Mouse (Mus musculus) olfactory bulb, adult 2 months (tissue): Measurements from ENCODE around the gene Adgrd1. TPM values are rescaled to one million over a fixed set of nuclear protein-coding genes. Genes with fewer than 3 reads are reported as not detected.
A peak's percentile ranks its signal among the peaks of the same experiment; 100 is the strongest.

Source experiments
- H3K27ac ChIP-seq: fragments of 200-500 bp; 2 replicates; pipeline ENCODE4 v1.5.1; 2012; ENCODE audit warnings: low read depth, low read length; ENCODE audit not compliant: insufficient read depth
- H3K4me1 ChIP-seq: fragments of 200-500 bp; 2 replicates; pipeline ENCODE4 v1.6.1; 2012; ENCODE audit warnings: low read length; ENCODE audit not compliant: control insufficient read depth, insufficient read depth
- H3K4me3 ChIP-seq: fragments of 200-500 bp; 2 replicates; pipeline ENCODE4 v1.5.1; 2012; ENCODE audit warnings: mild to moderate bottlenecking, low read depth, low read length, moderate library complexity; ENCODE audit not compliant: insufficient read depth
- CTCF ChIP-seq: fragments of 200-500 bp; IDR thresholded peaks from 2 replicates; pipeline ENCODE4 v1.5.1; 2012; ENCODE audit warnings: low read depth, mild to moderate bottlenecking, low read length, moderate library complexity; ENCODE audit not compliant: insufficient read depth
- POLR2A ChIP-seq: fragments of 200-500 bp; IDR thresholded peaks from 2 replicates; pipeline ENCODE4 v1.6.1; 2012; ENCODE audit warnings: mild to moderate bottlenecking, low read depth, low read length, moderate library complexity; ENCODE audit not compliant: insufficient read depth
- WGBS: fragments of 180-500 bp; shearing (Covaris S2); methylation state at CpG from one replicate; pipeline ENCODE4 v1.1.7; 2018; 5-methylcytosine and 5-hydroxymethylcytosine counted together
- polyA plus RNA-seq: library from polyadenylated mRNA; stranded (reverse); fragments of >200 nt; gene quantifications from 2 replicates; pipeline ENCODE4 v1.2.4, GENCODE M21; 2012; ENCODE audit warnings: low replicate concordance; ENCODE audit not compliant: missing spikeins, insufficient read depth, insufficient read length

The Adgrd1 gene
- polyA plus RNA-seq, 1 experiment: not detected

DNA sequence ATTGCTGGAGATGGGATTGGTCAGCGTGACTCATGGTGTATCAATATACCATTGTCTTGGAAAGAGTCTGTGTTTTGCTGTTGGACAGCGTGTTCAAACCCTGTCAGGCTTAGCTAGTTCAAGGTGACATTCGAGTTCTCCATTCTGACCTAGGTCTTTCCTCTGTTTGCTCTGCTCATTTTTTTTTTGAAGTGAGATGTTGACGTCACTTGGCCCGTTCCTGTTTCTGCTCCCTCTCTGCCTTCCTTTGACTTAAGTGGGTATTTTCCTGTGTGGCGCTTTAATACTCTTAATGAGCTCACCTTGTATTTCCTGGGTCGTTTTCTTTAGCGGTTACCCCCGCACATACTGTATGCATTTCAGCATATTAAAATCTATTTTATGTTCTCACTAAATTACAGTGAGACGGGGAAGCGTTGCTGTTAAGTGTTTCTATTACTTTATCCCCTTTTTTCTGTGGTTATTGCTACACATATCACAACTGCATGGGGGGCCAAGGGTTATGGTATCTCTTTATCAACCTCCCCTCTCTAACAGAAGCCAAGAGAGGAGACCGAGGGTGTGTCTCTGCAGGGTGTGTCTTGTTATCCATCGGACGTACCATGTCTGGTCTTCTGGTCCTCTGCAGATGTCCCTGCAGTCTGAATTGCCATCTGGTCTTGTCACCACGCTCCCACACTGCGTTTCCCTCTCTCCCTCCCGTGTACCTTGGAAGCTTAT is 83.6 kb downstream of the Adgrd1 start:
- no peak for TF ChIP-seq POLR2A
- no peak for TF ChIP-seq CTCF
- H3K27ac ChIP-seq: no peak overlapping the region
- H3K4me3 ChIP-seq: no peak overlapping the region
- peaks cover 15% of the 10 kb centered on the region for H3K4me1 ChIP-seq
- WGBS: 86% methylated on average over 17 of the region's 17 CpGs

DNA sequence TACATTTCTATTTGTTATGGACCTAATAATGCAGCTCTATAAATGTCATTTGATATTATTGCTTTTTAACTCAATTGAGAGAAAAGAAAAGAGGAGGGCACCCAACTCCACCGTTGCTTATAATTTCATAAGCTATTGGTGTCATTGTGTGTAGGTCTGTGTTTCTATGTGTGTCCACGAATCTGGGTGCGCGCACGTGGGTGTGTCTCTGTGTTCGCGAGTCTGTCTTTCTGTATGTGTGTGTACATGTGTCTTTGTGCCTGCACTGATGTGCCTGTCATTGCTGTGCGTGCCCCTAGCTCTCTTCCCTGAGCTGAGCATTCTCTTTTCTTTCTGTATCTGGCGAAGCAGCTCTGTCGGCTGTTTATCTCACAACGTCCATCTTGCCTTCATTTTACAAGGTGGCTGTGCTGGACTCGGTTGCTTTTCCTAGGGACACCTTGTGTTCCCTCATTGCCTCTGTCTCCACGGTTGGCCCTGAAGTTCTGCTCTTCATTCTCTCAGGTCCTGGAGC is 84.2 kb downstream of the Adgrd1 start:
- no peak overlapping the region for H3K4me3 ChIP-seq
- no peak overlapping the region for H3K27ac ChIP-seq
- no peak for TF ChIP-seq POLR2A
- no peak for TF ChIP-seq CTCF
- WGBS: 91% methylated on average over 13 of the region's 13 CpGs
- H3K4me1 ChIP-seq: peaks cover 15% of the 10 kb centered on the region

DNA sequence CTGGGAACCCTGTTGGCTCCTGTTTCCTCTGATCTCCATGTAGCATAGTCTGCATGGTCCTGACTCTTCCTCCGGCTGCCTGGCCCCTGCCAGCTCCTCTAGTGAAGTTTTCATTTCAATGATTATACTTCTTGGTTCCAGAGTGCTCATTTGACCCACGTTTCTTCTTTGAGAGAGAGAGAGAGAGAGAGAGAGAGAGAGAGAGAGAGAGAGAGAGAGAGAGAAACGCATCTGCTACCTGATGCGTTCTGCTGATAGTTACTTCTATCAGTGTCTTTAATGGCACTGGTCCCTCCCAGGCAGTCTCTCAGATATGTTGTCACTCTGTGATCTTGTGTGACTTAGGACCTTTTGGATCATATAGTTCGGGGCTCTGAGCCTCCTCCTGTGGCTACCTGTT is 84.9 kb downstream of the Adgrd1 start:
- no peak for TF ChIP-seq POLR2A
- no peak for TF ChIP-seq CTCF
- Histone ChIP-seq H3K27ac (no peak overlapping the region), H3K4me1 (peaks cover 15% of the 10 kb centered on the region), H3K4me3 (no peak overlapping the region)
- 83% methylated on average over 5 of the region's 5 CpGs for WGBS

DNA sequence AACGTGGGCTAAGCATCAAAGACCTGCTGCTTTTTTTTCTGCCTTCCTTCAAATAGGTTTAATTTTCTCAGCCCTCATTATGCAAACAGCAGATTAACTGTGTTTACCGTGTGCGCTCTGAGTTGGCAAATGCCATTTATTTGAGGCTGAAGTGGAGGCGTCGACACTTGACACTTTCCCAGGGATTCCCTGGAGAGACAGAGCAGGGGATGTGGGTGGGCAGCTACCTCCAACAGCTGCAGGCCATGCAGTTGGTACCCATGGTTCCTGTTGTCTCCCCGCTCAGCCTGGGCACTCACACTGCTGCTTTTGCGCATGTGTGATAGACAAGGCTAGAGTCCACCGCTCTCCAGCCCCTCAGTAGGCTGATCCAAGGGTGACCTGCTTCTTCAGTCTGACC is 86.0 kb downstream of the Adgrd1 start:
- Histone ChIP-seq H3K27ac (no peak overlapping the region), H3K4me3 (no peak overlapping the region), H3K4me1 (peaks cover 15% of the 10 kb centered on the region)
- TF ChIP-seq POLR2A (no peak), CTCF (no peak)
- 60% methylated on average over 8 of the region's 8 CpGs for WGBS

DNA sequence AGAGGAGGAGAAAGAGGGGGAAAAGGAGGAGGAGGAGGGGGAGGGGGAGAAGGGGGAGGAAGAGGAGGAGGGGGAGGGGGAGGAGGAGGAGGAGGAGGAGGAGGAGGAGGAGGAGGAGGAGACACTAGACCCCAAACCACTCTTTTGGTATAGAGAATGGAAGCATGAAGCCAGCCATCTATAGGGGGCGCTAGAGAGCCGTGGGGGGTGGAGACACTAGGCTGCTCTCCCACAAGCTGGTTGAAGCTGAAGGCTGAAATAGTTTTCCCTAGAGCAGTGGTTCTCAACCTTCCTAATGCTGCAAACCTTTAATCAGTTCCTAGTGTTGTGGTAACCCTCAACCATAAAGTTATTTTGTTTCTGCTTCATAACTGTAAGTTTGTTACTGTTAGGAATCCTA is 89.7 kb downstream of the Adgrd1 start:
- peaks cover 21% of the 10 kb centered on the region for H3K4me1 ChIP-seq
- whole genome bisulfite sequencing: 5% methylated on average over 2 of the region's 2 CpGs

DNA sequence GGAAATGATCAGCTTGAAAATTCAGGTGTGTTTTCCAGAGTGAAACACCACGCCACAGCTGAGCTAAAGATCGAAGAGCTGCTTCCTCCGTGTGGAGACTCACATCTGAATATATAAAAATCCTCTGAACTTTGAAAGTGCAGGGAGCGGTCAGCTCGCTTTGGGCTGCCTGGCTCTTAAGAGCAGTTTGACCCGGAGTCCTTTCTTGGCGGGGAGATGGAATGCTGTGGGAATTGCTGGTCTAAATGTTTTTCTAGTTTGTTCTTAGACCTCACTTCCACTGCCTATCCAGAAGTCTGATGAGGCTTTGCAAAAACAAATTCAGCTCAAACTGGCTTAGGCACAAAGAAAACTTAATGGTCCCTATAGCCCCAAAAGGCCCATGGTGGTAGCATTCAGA is 90.4 kb downstream of the Adgrd1 start:
- 88% methylated on average over 7 of the region's 7 CpGs for WGBS
- Histone ChIP-seq H3K4me1 (peaks cover 21% of the 10 kb centered on the region), H3K27ac (no peak overlapping the region), H3K4me3 (no peak overlapping the region)
- TF ChIP-seq POLR2A (no peak), CTCF (no peak)

More for the DNA sequence above, 89.7 kb downstream of the Adgrd1 start:
- TF ChIP-seq POLR2A (no peak), CTCF (0 out of 2 replicates have a peak, but pooled peaks have one; percentile 11)
- no peak overlapping the region for H3K27ac ChIP-seq
- no peak overlapping the region for H3K4me3 ChIP-seq

DNA sequence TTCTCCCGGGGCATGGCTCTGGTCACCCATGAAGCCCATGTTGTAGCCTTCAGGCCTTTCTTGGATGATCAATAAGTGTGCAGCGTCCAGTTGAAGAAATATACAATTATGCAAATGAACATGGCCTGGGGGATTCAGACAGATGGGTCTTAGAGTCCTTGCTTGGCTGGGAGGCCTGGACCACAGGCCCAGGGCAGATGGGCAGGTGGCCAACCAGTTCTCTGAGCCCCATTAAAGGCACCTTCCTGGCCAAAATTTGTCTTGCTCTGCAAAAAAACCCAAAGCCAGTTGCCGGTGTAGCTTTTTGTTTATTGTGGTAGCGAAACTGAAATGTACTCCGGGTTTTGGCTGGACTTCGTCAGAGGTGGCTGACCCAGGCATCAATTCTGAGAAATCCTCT is 92.5 kb downstream of the Adgrd1 start:
- peaks cover 15% of the 10 kb centered on the region for H3K4me1 ChIP-seq
- H3K4me3 ChIP-seq: no peak overlapping the region
- H3K27ac ChIP-seq: no peak overlapping the region
- TF ChIP-seq CTCF (no peak), POLR2A (no peak)
- 68% methylated on average over 6 of the region's 6 CpGs for WGBS

DNA sequence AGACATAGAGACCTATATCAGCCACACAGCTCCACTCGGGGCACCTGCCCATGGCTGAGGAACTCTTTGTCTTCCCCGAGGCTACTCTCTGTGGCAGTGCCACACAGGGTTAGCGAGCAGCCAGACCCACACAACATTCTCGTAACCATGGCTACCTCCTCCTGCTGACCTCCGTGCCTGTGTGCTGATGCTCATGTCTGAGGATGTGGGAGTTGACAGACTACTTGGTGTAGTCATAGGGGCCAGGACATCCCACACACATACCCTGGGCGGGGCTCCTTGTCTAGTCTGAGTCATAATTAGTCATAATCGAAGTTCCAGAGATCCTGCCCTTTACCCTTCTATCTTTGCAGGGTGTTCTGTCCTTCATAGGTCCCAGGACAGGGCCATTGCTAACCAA is 93.5 kb downstream of the Adgrd1 start:
- Histone ChIP-seq H3K4me1 (peaks cover 15% of the 10 kb centered on the region), H3K4me3 (no peak overlapping the region), H3K27ac (no peak overlapping the region)
- TF ChIP-seq POLR2A: no peak
- no peak for TF ChIP-seq CTCF
- WGBS: 68% methylated on average over 7 of the region's 7 CpGs

DNA sequence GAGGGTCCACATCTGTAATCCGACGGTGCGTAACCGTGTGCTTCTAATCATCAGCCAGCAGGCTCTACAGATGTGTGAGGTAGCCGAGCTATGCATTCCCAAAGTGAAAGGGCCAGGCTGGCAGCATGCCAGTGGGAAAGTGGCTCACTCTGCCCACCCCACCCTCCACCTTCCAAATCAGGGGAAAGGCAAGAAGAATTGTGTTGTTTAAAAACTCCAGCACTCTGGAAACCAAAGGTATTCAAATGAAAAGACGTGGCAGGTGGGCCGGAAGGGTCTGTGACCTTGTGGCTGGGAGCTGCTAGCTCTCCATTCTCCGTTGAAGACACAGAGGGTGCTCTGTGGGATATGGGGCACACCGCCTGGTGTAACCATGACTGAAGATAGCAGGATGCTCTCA is 100.0 kb downstream of the Adgrd1 start:
- Histone ChIP-seq H3K4me3 (no peak overlapping the region), H3K4me1 (peaks cover 11% of the 10 kb centered on the region; the same call in 1 of the 2 replicates), H3K27ac (no peak overlapping the region)
- TF ChIP-seq CTCF: no peak
- TF ChIP-seq POLR2A: no peak
- WGBS: 70% methylated on average over 9 of the region's 9 CpGs

DNA sequence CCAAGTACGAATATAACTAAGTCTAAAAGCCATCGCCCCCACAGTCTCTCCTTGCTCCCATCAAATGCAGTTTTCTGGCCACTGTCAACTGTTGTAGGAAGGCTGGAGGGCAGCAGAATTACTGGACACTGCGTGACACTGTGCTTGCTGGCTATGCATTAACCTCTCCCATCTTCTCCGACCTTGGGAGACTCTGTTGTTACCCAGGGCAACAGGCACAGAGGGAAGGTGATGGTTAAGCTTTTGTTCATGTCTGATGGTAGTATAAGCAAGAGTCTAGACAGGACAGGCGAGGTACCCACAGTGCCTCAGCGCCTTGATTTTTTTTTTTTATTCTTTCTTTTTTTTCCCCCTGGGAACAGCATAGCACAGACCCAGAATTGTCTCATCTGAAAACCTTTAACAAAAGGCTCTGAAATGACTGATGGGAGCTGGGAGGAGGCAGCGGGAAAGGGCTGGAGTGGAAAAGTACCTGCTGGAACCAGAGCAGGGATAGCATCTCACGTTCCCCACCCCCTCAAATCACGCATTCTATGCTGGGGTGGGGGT is 100.5 kb downstream of the Adgrd1 start:
- 74% methylated on average over 9 of the region's 9 CpGs for WGBS
- TF ChIP-seq POLR2A: no peak
- TF ChIP-seq CTCF: no peak

More for the DNA sequence above, 100.5 kb downstream of the Adgrd1 start:
- H3K4me1 ChIP-seq: peaks cover 11% of the 10 kb centered on the region; the same call in 1 of the 2 replicates
- no peak overlapping the region for H3K4me3 ChIP-seq
- no peak overlapping the region for H3K27ac ChIP-seq
